Comparison of ENCODE assay signal across 8 mouse cellular contexts in the genomic region with DNA sequence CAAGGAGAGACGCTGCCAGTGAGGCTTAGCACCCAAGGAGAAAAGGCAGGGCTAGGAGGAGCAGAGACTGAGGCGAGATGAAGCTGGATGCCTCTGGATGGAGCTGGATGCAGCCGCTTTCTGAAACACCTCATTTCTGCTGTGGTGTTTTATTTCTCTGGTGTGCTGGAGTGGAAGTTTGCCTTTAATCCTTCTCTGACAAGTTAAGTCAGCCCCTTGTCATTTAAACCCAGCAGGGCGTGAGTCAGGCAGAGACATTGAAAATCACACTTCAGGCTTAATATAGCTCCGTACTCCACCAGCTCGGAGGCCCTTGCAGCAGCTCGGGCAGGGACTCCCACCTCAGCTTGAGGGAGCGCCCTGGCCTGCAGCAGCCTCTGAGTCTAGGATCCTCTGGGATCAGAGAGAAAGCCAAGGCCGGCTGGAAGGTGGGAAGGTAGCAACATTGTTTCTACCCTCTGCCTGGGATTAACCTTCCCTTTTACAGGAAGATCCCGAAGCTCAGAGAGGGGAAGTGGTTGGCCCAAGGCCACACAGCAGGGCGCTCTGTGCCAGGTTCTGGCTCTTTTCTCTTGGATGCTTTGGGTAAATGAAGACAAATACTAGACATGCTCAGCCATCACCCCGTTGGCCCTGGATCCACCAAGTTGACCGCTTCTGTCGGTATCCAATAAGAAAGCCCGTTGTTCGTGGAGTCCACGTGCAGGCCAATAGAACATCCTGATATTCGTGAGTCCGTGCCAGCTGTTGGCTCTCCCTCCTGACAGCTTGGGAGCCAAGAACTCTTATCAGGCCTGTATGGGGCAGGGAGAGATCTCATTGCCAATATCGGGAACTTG.
DNase-seq lines count a peak whose midpoint lies in the region; ATAC-seq and TF ChIP-seq lines count a peak whose summit lies in the region.

No protein-coding gene starts in this region.

- peak; percentile 31 for DNase-seq in adrenal gland, postnatal 14 days
- DNase-seq in adrenal gland, adult 18-20 months (ENCODE audit: low spot score in 2 of 2) = no peak
- DNase-seq in retina, postnatal 1 day = peak; percentile 55
- no peak for DNase-seq in retina, embryonic 14.5 days (ENCODE audit: low spot score)
- DNase-seq in spleen, postnatal 4 days (ENCODE audit: low spot score in 2 of 2) = no peak
- DNase-seq in liver, postnatal 0 days = no peak

- no peaks in the 10 kb centered on the region for H3K36me3 ChIP-seq in heart, embryonic 14.5 days (ENCODE audit: control insufficient read depth, insufficient read depth, low read length)
- no peaks in the 10 kb centered on the region for H3K36me3 ChIP-seq in liver, postnatal 0 days (replicated peaks; ENCODE audit: insufficient read depth, low read length)

- H3K4me2 ChIP-seq in heart, embryonic 14.5 days (ENCODE audit: low read length) = no peak overlapping the region
- H3K4me2 ChIP-seq in liver, postnatal 0 days (ENCODE audit: low read depth, low read length) = no peak overlapping the region

- TF ChIP-seq CTCF in olfactory bulb, adult 2 months (IDR thresholded peaks at IDR 0.05; ENCODE audit: insufficient read depth, low read depth, low read length) = no peak
- TF ChIP-seq CTCF in liver, postnatal 0 days (IDR thresholded peaks at IDR 0.05; ENCODE audit: low read depth) = no peak

- peak overlapping the region; percentile 0 to 33; a peak in 2 of 4 replicates for H3K27ac ChIP-seq in heart, embryonic 14.5 days (replicated peaks in 1 of 2; ENCODE audit: control insufficient read depth in 1 of 2, insufficient read depth in 1 of 2, low read depth in 2 of 2, low read length in 2 of 2)
- peak overlapping the region; percentile 42 for H3K27ac ChIP-seq in olfactory bulb, adult 2 months (ENCODE audit: insufficient read depth, low read depth, low read length)
- H3K27ac ChIP-seq in liver, postnatal 0 days (ENCODE audit: low read depth) = no peak overlapping the region

- H3K9me3 ChIP-seq in heart, embryonic 14.5 days (ENCODE audit: control insufficient read depth, low read length) = no peaks in the 10 kb centered on the region
- no peaks in the 10 kb centered on the region for H3K9me3 ChIP-seq in liver, postnatal 0 days (ENCODE audit: low read length)

- no peak overlapping the region for H3K4me3 ChIP-seq in heart, embryonic 14.5 days (ENCODE audit: control insufficient read depth in 1 of 2, insufficient read depth in 1 of 2, low read depth in 1 of 2, low read length in 2 of 2)
- no peak overlapping the region for H3K4me3 ChIP-seq in olfactory bulb, adult 2 months (ENCODE audit: insufficient read depth, low read depth, low read length)
- no peak overlapping the region for H3K4me3 ChIP-seq in liver, postnatal 0 days (ENCODE audit: low read depth, low read length)

- no peak for ATAC-seq in heart, embryonic 14.5 days (ENCODE audit: insufficient number of reproducible peaks, insufficient read depth, low FRiP score, low read depth)
- ATAC-seq in liver, postnatal 0 days = no peak

- 57% methylated on average over 20 of the region's 20 CpGs for WGBS in heart, embryonic 14.5 days
- WGBS in olfactory bulb, adult 2 months = 55% methylated on average over 20 of the region's 20 CpGs
- WGBS in liver, postnatal 0 days (ENCODE audit: insufficient replicate concordance) = 67% methylated on average over 20 of the region's 20 CpGs

- H3K27me3 ChIP-seq in heart, embryonic 14.5 days (ENCODE audit: control insufficient read depth, insufficient read depth, low read length) = no peaks in the 10 kb centered on the region
- H3K27me3 ChIP-seq in liver, postnatal 0 days (ENCODE audit: insufficient read depth, low read length) = no peaks in the 10 kb centered on the region

- peaks cover 10 to 11% of the 10 kb centered on the region in 2 experiments; a peak in 2 of 4 replicates for H3K4me1 ChIP-seq in heart, embryonic 14.5 days (ENCODE audit: control insufficient read depth in 2 of 2, insufficient read depth in 2 of 2, low read length in 2 of 2)
- peaks cover 26% of the 10 kb centered on the region for H3K4me1 ChIP-seq in olfactory bulb, adult 2 months (ENCODE audit: control insufficient read depth, insufficient read depth, low read length)
- H3K4me1 ChIP-seq in liver, postnatal 0 days (ENCODE audit: insufficient read depth) = no peaks in the 10 kb centered on the region

- no peak for TF ChIP-seq EP300 in liver, postnatal 0 days (IDR thresholded peaks at IDR 0.05; ENCODE audit: low read depth)

- TF ChIP-seq POLR2A in olfactory bulb, adult 2 months (IDR thresholded peaks at IDR 0.05; ENCODE audit: insufficient read depth, low read depth, low read length) = no peak

- H3K9ac ChIP-seq in heart, embryonic 14.5 days (ENCODE audit: low read length) = peak overlapping the region; percentile 9; the same call in 1 of the 2 replicates
- no peak overlapping the region for H3K9ac ChIP-seq in liver, postnatal 0 days (replicated peaks)

Comparison
In these comparisons a context has a peak if more than half of its experiments do, and no peak if none do; other contexts are left out.
1. DNase-seq: peak in adrenal gland, postnatal 14 days (single experiment) and retina, postnatal 1 day (single experiment); none in adrenal gland, adult 18-20 months (0 of 2), retina, embryonic 14.5 days (single experiment), spleen, postnatal 4 days (0 of 2) and liver, postnatal 0 days (single experiment).